Mouse (Mus musculus) CH12.LX (cell line): ENCODE data around the gene Prkci. TPM values are rescaled to one million over a fixed set of nuclear protein-coding genes. Genes with fewer than 3 reads are reported as not detected.
A peak's percentile ranks its signal among the peaks of the same experiment; 100 is the strongest.

Experiments used
- DNase-seq: peaks from one replicate; pipeline ENCODE4 v3.0.0-alpha.2; 2013; ENCODE audit errors: extremely low read depth
- H3K27ac ChIP-seq: 2 replicates; pipeline ENCODE4 v1.5.1; 2012; ENCODE audit warnings: low read depth, mild to moderate bottlenecking, control low read depth, moderate library complexity; ENCODE audit not compliant: insufficient read depth
- H3K27me3 ChIP-seq: replicated peaks from 2 replicates; pipeline ENCODE3; 2012; ENCODE audit warnings: inconsistent platforms
- H3K36me3 ChIP-seq, 2 experiments: replicated peaks in 1 of 2; 2 replicates each; pipeline versions ENCODE3 to v1.6.1; 2012; ENCODE audit warnings: inconsistent platforms in 1 of 2, low read length in 1 of 2, mild to moderate bottlenecking in 1 of 2, mixed read lengths in 1 of 2, moderate library complexity in 1 of 2; ENCODE audit not compliant: control insufficient read depth in 1 of 2, insufficient read depth in 1 of 2
- H3K4me1 ChIP-seq, 2 experiments: 2 replicates each; pipeline ENCODE4 v1.6.1; 2012; ENCODE audit warnings: inconsistent platforms in 1 of 2, moderate library complexity in 1 of 2; ENCODE audit not compliant: insufficient read depth in 2 of 2, control insufficient read depth in 1 of 2
- H3K4me2 ChIP-seq: 2 replicates; pipeline ENCODE4 v1.6.1; 2012; ENCODE audit warnings: low read depth, mild to moderate bottlenecking, control low read depth; ENCODE audit not compliant: poor library complexity, insufficient read depth, severe bottlenecking
- H3K4me3 ChIP-seq, 3 experiments: fragments of 150-350 bp in 1 of 3; sonication (generic) in 1 of 3; replicated peaks in 1 of 3; 2 replicates each; pipeline versions ENCODE3 to v1.5.1; 2011 to 2012; ENCODE audit warnings: low read depth in 2 of 3, low read length in 2 of 3, mild to moderate bottlenecking in 2 of 3, moderate library complexity in 2 of 3, control low read depth in 1 of 3, improper control_type of control experiment in 1 of 3, inconsistent platforms in 1 of 3, mixed read lengths in 1 of 3; ENCODE audit not compliant: poor library complexity in 1 of 3
- H3K79me2 ChIP-seq: replicated peaks from 2 replicates; pipeline ENCODE4 v1.6.1; 2012; ENCODE audit warnings: mild to moderate bottlenecking, moderate library complexity; ENCODE audit not compliant: control insufficient read depth, poor library complexity, insufficient read depth, severe bottlenecking; ENCODE audit errors: extremely low read depth
- H3K9ac ChIP-seq: 2 replicates; pipeline ENCODE4 v1.6.1; 2012; ENCODE audit warnings: low read depth, mild to moderate bottlenecking, control low read depth, moderate library complexity; ENCODE audit not compliant: insufficient read depth
- H3K9me3 ChIP-seq: replicated peaks from 2 replicates; pipeline ENCODE3; 2012; ENCODE audit warnings: low read length, inconsistent platforms, mixed read lengths
- CTCF ChIP-seq, 2 experiments: IDR thresholded peaks in 1 of 2; conservative IDR thresholded peaks in 1 of 2; 2 replicates each; pipeline ENCODE4 v1.5.1; 2011 to 2012; ENCODE audit warnings: low read depth in 2 of 2, low read length in 2 of 2, improper control_type of control experiment in 1 of 2, inconsistent platforms in 1 of 2, mild to moderate bottlenecking in 1 of 2, moderate library complexity in 1 of 2
- PAX5 ChIP-seq: IDR thresholded peaks from 2 replicates; pipeline ENCODE4 v1.6.1; 2012; ENCODE audit warnings: low read length, inconsistent platforms, mixed read lengths
- RAD21 ChIP-seq: IDR thresholded peaks from 2 replicates; pipeline ENCODE4 v1.6.1; 2011; ENCODE audit warnings: low read depth, mild to moderate bottlenecking, low read length, improper control_type of control experiment, moderate library complexity
- SMC3 ChIP-seq: IDR thresholded peaks from 2 replicates; pipeline ENCODE4 v1.6.1; 2011; ENCODE audit warnings: low read depth, low read length, improper control_type of control experiment
- TBP ChIP-seq: conservative IDR thresholded peaks from 2 replicates; pipeline ENCODE4 v1.6.1; 2011; ENCODE audit warnings: low read depth, low read length, improper control_type of control experiment
- TCF12 ChIP-seq: IDR thresholded peaks from 2 replicates; pipeline ENCODE4 v1.6.1; 2014; ENCODE audit warnings: low read depth, mild to moderate bottlenecking, inconsistent platforms, low read length, improper control_type of control experiment
- ZKSCAN1 ChIP-seq: IDR thresholded peaks from 2 replicates; pipeline ENCODE4 v1.6.1; 2012; ENCODE audit warnings: low read depth, inconsistent platforms, low read length, improper control_type of control experiment, borderline replicate concordance
- dilution Hi-C: fragments of 300-500 bp; cut with MboI; formaldehyde crosslinking; loops from 2 replicates; pipeline ENCODE4 v1.14.3; 2020; ENCODE audit warnings: low sequenced_read_pairs; ENCODE audit not compliant: extremely low pct_unique_long_range_greater_than_20kb, extremely low pct_ligation_motif_present
- in situ Hi-C: fragments of 300-500 bp; cut with MboI; formaldehyde crosslinking; loops from 3 replicates; pipeline ENCODE4 v1.14.3; 2019; ENCODE audit warnings: low sequenced_read_pairs, low pct_ligation_motif_present, low pct_unique_long_range_greater_than_20kb, mixed read lengths
- polyA plus RNA-seq: library from polyadenylated mRNA; unstranded; fragments of >175 nt; gene quantifications from 2 replicates; pipeline ENCODE4 v1.2.1, GENCODE M21; 2012; ENCODE audit warnings: low read depth; ENCODE audit not compliant: insufficient read length
- total RNA-seq, 2 experiments: library from RNA; depleted of rRNA; stranded (reverse); fragments of 300-350 nt in 1 of 2; fragments of >200 nt in 1 of 2; gene quantifications; 2 replicates each; pipeline ENCODE4 v1.2.3; 2012 to 2014

Gene Prkci
- total and polyA plus RNA-seq, 3 experiments: 14.8 to 17.1 (median 16.7) TPM

DNA sequence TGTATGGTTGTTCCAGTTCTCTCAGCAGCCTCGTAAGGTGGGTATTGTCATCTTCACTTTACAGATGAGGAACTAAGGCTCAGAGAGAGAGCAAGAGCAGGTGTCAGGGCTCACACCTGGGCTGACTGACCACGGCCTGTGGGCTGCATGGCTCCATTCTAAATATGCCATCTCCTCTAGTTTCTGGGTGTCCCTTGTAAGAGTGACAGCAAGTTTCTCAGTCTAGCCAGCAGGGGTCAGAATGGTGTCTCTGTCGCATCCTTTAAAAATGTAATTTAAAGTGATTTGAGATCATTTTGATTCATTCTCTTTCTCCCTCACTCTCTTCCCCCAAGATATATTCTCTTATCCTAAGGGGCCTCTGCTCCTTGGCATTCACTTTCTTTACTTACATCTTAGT, 51.7 kb downstream of the Prkci start:
- Histone ChIP-seq H3K4me3 (no peak overlapping the region), H3K79me2 (no peaks in the 10 kb centered on the region), H3K9ac (no peak overlapping the region), H3K27ac (no peak overlapping the region), H3K9me3 (no peaks in the 10 kb centered on the region), H3K4me1 (peaks cover 0 to 9% of the 10 kb centered on the region in 2 experiments; a peak in 1 of 4 replicates), H3K27me3 (no peaks in the 10 kb centered on the region), H3K4me2 (no peak overlapping the region), H3K36me3 (peaks cover 32 to 57% of the 10 kb centered on the region in 2 experiments)
- no peak for TF ChIP-seq TBP
- peak; percentile 66 for TF ChIP-seq SMC3
- peak; percentile 42 for TF ChIP-seq RAD21
- TF ChIP-seq CTCF (conservative IDR thresholded peaks at IDR 0.05 in 1 of 2, IDR thresholded peaks at IDR 0.05 in 1 of 2; ENCODE audit: low read depth in 2 of 2, low read length in 2 of 2): peak; percentile 17 to 65; a peak in 2 of 4 replicates
- in situ Hi-C loops: no loop called here
- DNase-seq: peak; percentile 15
- dilution Hi-C loops: no loop called here

DNA sequence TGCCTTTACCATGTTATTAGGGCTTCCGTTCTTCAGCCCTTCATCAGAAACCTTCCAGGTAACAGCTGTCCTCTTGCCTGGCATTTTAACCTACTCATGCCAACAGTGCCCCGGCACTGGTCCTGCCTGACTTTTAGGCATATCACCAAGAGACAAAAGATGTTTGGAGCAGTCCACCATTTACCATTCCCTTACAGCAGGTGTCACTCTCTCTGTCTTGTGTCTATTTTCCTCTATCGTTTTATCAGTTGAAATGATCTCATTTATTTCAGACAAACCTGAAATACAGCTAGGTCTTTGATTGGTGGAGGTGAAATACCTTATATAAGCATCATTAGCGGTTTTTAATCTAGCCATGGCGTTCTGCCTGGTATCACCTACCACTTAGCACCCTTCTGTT, 53.5 kb downstream of the Prkci start:
- no peak overlapping the region for H3K4me3 ChIP-seq
- no peaks in the 10 kb centered on the region for H3K79me2 ChIP-seq
- H3K9ac ChIP-seq: no peak overlapping the region
- H3K27me3 ChIP-seq: no peaks in the 10 kb centered on the region
- dilution Hi-C loops: no loop called here
- no peaks in the 10 kb centered on the region for H3K9me3 ChIP-seq
- no peak overlapping the region for H3K27ac ChIP-seq
- H3K4me1 ChIP-seq: peaks cover 0 to 9% of the 10 kb centered on the region in 2 experiments; a peak in 1 of 4 replicates
- H3K4me2 ChIP-seq: no peak overlapping the region
- H3K36me3 ChIP-seq: peaks cover 24 to 55% of the 10 kb centered on the region in 2 experiments
- no peak for DNase-seq
- no peak for TF ChIP-seq TCF12
- TF ChIP-seq CTCF (conservative IDR thresholded peaks at IDR 0.05 in 1 of 2, IDR thresholded peaks at IDR 0.05 in 1 of 2; ENCODE audit: low read depth in 2 of 2, low read length in 2 of 2): peak in 1 of 2 experiments; percentile 2; a peak in 1 of 4 replicates
- TF ChIP-seq, all 38 proteins: peak for 1
- in situ Hi-C loops: no loop called here

- Histone ChIP-seq H3K27me3 (no peaks in the 10 kb centered on the region), H3K36me3 (peaks cover 21 to 48% of the 10 kb centered on the region in 2 experiments), H3K9ac (no peak overlapping the region), H3K9me3 (no peaks in the 10 kb centered on the region), H3K4me1 (peaks cover 0 to 6% of the 10 kb centered on the region in 2 experiments; a peak in 1 of 4 replicates), H3K4me3 (no peak overlapping the region), H3K79me2 (no peaks in the 10 kb centered on the region), H3K4me2 (no peak overlapping the region), H3K27ac (no peak overlapping the region)
- in situ Hi-C loops (loop anchor here (25.0 kb wide), 1 partner anchor 187 kb away; no protein-coding TSS in a partner anchor), dilution Hi-C loops (no loop called here)
- DNase-seq: no peak
- no peak for TF ChIP-seq ZKSCAN1
- no peak for TF ChIP-seq PAX5
Observed at GRCm38 (mm10) chr3:31050375-31050774, 54.8 kb downstream of the Prkci start.
